Mouse (Mus musculus) lung, adult 2 months (tissue): ENCODE results near the gene Pank2. TPM values are rescaled to one million over a fixed set of nuclear protein-coding genes. Genes with fewer than 3 reads are reported as not detected.
"Not testable (repeated sequence)": the region's sequence is repeated elsewhere in the genome, so short reads cannot be mapped to it uniquely, and the experiment has no call there.

ENCODE experiments used
- DNase-seq: peaks from one replicate; pipeline ENCODE4 v3.0.0; 2022
- H3K4me1 ChIP-seq: fragments of 200-500 bp; 2 replicates; pipeline ENCODE4 v1.6.1; 2011; ENCODE audit warnings: low read length; ENCODE audit not compliant: control insufficient read depth, insufficient read depth
- H3K4me3 ChIP-seq: fragments of 200-500 bp; replicated peaks from 2 replicates; pipeline ENCODE3; 2011; ENCODE audit warnings: low read depth, mild to moderate bottlenecking, control low read depth, low read length; ENCODE audit errors: extremely low read depth
- CTCF ChIP-seq: fragments of 200-500 bp; IDR thresholded peaks from 2 replicates; pipeline ENCODE4 v1.5.1; 2011; ENCODE audit warnings: mild to moderate bottlenecking, low read length, control low read depth; ENCODE audit not compliant: insufficient read depth
- POLR2A ChIP-seq: fragments of 200-500 bp; IDR thresholded peaks from 2 replicates; pipeline ENCODE4 v1.6.1; 2011; ENCODE audit warnings: low read depth, mild to moderate bottlenecking, control low read depth, low read length, borderline replicate concordance; ENCODE audit errors: extremely low read depth
- WGBS: fragments of 180-500 bp; shearing (Covaris S2); methylation state at CpG from one replicate; pipeline ENCODE4 v1.1.7; 2018; 5-methylcytosine and 5-hydroxymethylcytosine counted together
- polyA plus RNA-seq: library from polyadenylated mRNA; depleted of rRNA; stranded (reverse); fragments of >200 nt; gene quantifications from 2 replicates; pipeline ENCODE4 v1.2.3, GENCODE M21; 2012; rRNA removed

Pank2 gene
- polyA plus RNA-seq, result 12.7 and 16.1 TPM in 2 replicates

DNA sequence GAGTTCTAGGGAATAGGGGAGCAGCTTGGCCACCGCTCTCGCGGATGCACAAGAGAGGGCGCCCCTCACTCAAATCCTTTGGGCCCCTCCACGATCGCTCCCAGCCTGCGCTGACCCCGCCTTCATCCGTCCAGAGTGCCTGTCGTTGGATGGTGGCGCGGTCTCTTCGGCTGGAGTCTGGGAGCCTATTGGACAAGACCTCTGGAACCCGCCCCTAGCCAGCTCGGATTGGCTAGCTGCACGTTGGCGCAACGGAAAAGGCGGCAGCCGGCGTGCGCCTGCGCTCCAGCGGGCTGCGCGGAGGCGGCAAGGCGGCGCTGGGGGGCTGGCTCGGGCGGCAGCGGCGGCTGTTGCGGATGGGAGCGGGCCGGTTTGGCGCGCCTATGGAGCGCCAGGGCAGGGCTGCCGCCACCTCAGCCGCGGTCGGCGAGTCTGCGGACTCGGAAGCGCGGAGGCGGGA is at the start of gene Pank2:
Pank2 (plus strand) TSS at position 283 of the 460 bp plus-strand sequence.
- H3K4me1 ChIP-seq, result peaks cover 7% of the 10 kb centered on the region
- DNase-seq, result peak; percentile 96
- TF ChIP-seq POLR2A (peak; percentile 83; the same call in 1 of the 2 replicates), CTCF (no peak)
- peak within 1 kb of the TSS; percentile 91 for H3K4me3 ChIP-seq
- WGBS, result under 1% methylated on average over 49 of the region's 49 CpGs

- Histone ChIP-seq H3K4me1 (peaks cover 11% of the 10 kb centered on the region), H3K4me3 (no peak overlapping the region)
- no peak for DNase-seq
- WGBS, result 73% methylated on average over 7 of the region's 7 CpGs
- no peak for TF ChIP-seq POLR2A
Observed at GRCm38 (mm10) chr2:131213773-131214172, 48.5 kb upstream of the Pank2 start.

DNA sequence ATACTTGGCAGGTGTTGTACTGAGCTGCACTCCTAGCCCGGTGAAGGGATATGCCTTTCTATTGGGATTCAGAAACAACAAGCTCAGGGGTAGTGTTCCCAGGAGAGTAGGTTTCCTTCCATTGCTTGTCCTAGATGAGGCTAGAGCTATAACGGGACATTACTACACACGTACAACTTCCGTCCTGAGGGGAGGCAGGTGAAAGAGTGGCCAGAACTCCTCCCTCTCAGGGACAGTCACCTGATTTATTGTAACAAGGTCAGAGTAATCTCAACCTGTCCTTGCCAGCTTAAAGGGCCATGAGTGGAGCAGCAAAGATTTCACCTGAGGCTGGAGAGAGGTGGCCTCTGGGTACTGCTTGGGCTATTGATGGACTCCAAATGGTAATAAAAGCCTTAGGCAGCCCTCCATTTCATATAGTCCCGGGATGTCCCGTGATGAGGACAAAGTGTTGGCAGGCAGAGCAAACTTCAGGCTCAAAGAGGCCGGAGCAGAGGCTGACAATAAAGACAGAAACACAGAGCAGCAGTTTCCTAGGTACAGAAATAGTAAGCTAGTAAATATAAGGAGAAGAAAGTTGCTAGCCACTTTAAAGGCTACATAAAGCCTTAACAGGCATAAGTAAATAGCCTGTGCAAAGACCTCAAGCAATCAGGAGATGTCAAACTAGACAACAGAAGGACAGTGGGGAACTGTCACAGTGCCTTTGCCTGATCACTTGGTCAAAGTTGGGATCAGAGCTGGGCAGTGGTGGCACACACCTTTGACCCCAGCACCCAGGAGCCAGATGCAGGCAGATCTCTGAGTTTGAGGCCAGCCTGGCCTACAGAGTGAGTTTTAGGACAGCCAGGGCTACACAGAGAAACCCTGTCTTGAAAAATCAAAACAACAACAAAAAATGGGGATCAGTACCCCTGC is 46.1 kb upstream of the Pank2 start:
- no peak overlapping the region for H3K4me3 ChIP-seq
- WGBS, result 66% methylated on average over 7 of the region's 7 CpGs
- TF ChIP-seq POLR2A, result no peak
- no peak for TF ChIP-seq CTCF
- peaks cover 4% of the 10 kb centered on the region for H3K4me1 ChIP-seq
- DNase-seq, result no peak

DNA sequence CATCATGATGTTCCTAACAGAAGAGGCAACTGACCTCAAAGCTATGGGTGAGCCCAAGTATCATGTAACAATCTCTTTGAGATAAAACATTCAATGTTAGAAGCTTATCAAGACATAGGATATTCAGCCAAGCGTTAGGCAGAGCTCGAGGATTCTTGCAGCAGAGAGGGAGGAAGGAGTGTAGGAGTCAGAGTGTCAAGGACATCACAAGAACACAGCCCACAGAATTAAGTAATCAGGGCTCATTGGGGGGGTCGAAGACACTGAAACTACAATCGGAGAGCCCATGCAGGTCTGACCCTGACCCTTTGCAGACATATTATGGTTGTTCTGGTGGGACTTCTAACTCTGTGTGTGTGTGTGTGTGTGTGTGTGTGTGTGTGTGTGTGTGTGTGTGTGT is 42.3 kb upstream of the Pank2 start:
- WGBS, result 64% methylated on average over 4 of the region's 4 CpGs
- H3K4me3 ChIP-seq, result no peak overlapping the region
- TF ChIP-seq CTCF, result no peak
- H3K4me1 ChIP-seq, result no peaks in the 10 kb centered on the region
- DNase-seq, result no peak

DNA sequence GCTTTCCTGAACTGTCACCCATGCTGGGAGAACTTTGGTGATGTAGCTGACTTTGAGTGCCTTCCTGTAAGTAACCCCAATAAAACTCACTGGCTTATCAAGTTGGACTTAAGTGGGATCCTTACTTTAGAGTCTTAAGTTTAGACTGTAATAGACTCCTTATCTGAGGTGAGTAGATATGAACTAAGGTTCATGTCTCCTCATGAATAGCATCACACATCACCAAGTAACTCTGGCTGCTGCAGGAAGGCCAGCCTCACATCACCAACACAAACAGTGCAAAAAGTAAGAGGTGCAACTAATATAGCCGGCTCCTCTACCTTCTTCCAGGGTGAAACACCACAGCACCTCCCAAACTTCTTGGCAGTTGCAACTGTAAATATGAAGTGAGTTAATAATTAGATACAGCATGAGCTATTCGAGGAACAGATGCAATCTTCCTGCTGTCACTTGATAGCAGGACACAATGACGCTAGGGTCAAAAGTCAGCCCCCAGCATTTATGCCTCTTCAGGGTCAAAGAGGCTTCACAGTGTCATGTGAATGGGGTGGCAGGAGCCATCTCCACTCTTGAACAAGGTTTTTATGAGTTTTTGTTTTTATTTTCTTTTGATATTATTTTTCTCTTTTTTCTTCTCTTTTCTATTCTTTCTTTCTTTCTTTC is 40.3 kb upstream of the Pank2 start:
- no peaks in the 10 kb centered on the region for H3K4me1 ChIP-seq
- TF ChIP-seq POLR2A (no peak), CTCF (no peak)
- no peak for DNase-seq
- 65% methylated on average over 3 of the region's 3 CpGs for WGBS
- H3K4me3 ChIP-seq, result no peak overlapping the region

GRCm38 (mm10) chr2:131222562-131222961 is 39.7 kb upstream of the Pank2 start:
- DNase-seq, result no peak
- TF ChIP-seq CTCF, result no peak
- no peak for TF ChIP-seq POLR2A
- H3K4me3 ChIP-seq, result no peak overlapping the region
- no peaks in the 10 kb centered on the region for H3K4me1 ChIP-seq
- 31% methylated on average over 5 of the region's 5 CpGs for WGBS

GRCm38 (mm10) chr2:131223569-131223968 is 38.7 kb upstream of the Pank2 start:
- no peak for DNase-seq
- Histone ChIP-seq H3K4me3 (no peak overlapping the region), H3K4me1 (no peaks in the 10 kb centered on the region)
- 72% methylated on average over 1 of the region's 1 CpGs for WGBS
- TF ChIP-seq CTCF (no peak), POLR2A (no peak)

DNA sequence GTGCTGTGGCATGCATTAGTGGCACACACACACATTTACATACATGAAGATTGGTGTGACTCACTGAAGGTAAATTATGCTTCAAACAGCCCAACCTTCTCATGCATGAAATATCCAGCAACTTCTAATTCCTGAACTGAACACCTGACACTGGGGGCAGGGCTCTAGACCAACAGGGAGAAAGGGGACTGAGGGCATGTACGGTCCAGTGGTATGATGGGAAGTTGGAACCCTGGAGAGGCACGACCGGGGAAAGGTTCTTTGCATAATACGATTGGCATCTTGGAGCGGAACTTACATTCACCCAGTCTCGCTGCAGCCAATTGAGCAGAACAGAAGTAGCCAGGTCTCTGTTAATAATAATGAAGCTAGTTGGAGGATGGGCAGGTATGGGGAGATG is 37.1 kb upstream of the Pank2 start:
- DNase-seq, result no peak
- WGBS, result 86% methylated on average over 6 of the region's 6 CpGs

GRCm38 (mm10) chr2:131226669-131227068 is 35.6 kb upstream of the Pank2 start:
- not testable (repeated sequence) for H3K4me3 ChIP-seq, DNase-seq, H3K4me1 ChIP-seq
- 25% methylated on average over 2 of the region's 2 CpGs for WGBS

More for the DNA sequence above, 37.1 kb upstream of the Pank2 start:
- Histone ChIP-seq H3K4me3 (no peak overlapping the region), H3K4me1 (no peaks in the 10 kb centered on the region)
- no peak for TF ChIP-seq CTCF

- Histone ChIP-seq H3K4me1 (no peaks in the 10 kb centered on the region), H3K4me3 (no peak overlapping the region)
- no peak for TF ChIP-seq CTCF
- TF ChIP-seq POLR2A, result no peak
- 84% methylated on average over 3 of the region's 3 CpGs for WGBS
- DNase-seq, result no peak
Observed at GRCm38 (mm10) chr2:131227243-131227642, 35.1 kb upstream of the Pank2 start.
